ENCODE assay signal across 11 mouse cellular contexts in the genomic region with DNA sequence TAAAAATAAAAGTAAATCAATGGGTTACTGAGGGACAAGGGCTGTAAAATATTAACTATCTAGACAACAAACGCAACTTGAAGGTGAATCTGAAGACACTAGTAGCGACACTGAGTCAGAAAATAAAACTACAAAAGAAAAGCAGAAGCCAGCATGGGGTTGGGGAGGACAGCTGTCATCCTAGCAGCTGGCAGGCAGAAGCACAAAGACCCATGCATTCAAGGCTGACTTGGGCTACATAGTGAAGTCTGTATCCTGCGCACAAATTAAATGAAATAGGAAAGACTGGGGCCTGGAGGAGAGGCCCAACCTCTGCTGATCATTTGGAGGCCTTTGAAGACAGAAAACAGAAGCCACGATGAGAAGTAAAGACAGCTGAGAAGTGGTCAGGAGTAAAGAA.
A peak's percentile ranks its signal among the peaks of the same experiment; 100 is the strongest.
DNase-seq lines count a peak whose midpoint lies in the region; ATAC-seq and TF ChIP-seq lines count a peak whose summit lies in the region.
"Had no signal": no experiment of that assay in that cellular context is flagged by ENCODE, and none has a peak within 500 bp of the region (broad histone marks: within the 10 kb centered on the region; RNA-seq: fewer than 3 reads in every experiment).

No protein-coding gene starts in this region.

- H3K9ac ChIP-seq in MEL (ENCODE audit: control insufficient read depth, low read depth, low read length, poor library complexity, severe bottlenecking), result no peak overlapping the region
- H3K9ac ChIP-seq in hindbrain, embryonic 14.5 days, result no peak overlapping the region
- H3K9ac ChIP-seq in midbrain, embryonic 14.5 days (replicated peaks; ENCODE audit: low read length), result no peak overlapping the region
- H3K9ac ChIP-seq: embryonic facial prominence, embryonic 15.5 days; liver, embryonic 15.5 days had no signal

- H3K27ac ChIP-seq in MEL (ENCODE audit: control insufficient read depth, low read depth, low read length), result peak overlapping the region; percentile 12; the same call in 1 of the 2 replicates
- peak overlapping the region; percentile 10 for H3K27ac ChIP-seq in hindbrain, embryonic 14.5 days
- 0 out of 2 replicates have a peak overlapping the region, but pooled peaks have one; percentile 9 for H3K27ac ChIP-seq in midbrain, embryonic 14.5 days (replicated peaks; ENCODE audit: low read depth, low read length)
- H3K27ac ChIP-seq: liver, embryonic 15.5 days had no signal

- TF ChIP-seq POLR2A in MEL (IDR thresholded peaks at IDR 0.05; ENCODE audit: control insufficient read depth in 1 of 2, insufficient read depth in 1 of 2, low read depth in 1 of 2, low read length in 2 of 2, poor library complexity in 1 of 2), result no peak
- no peak for TF ChIP-seq POLR2A in brain, embryonic 14.5 days (IDR thresholded peaks at IDR 0.05; ENCODE audit: borderline replicate concordance, extremely low read depth, insufficient read depth, insufficient read length, poor library complexity, severe bottlenecking)

- TF ChIP-seq CTCF in MEL (IDR thresholded peaks at IDR 0.05 in 2 of 3, conservative IDR thresholded peaks at IDR 0.05 in 1 of 3; ENCODE audit: control insufficient read depth in 1 of 3, insufficient read depth in 1 of 3, low read depth in 2 of 3, low read length in 3 of 3, poor library complexity in 1 of 3, severe bottlenecking in 1 of 3), result no peak
- no peak for TF ChIP-seq CTCF in brain, embryonic 14.5 days (IDR thresholded peaks at IDR 0.05; ENCODE audit: borderline replicate concordance, extremely low read depth, insufficient read depth, insufficient read length)

- TF ChIP-seq EP300 in MEL (IDR thresholded peaks at IDR 0.05; ENCODE audit: low read depth in 1 of 2, low read length in 2 of 2), result no peak

- peaks cover 1% of the 10 kb centered on the region; the same call in 1 of the 2 replicates for H3K79me2 ChIP-seq in MEL (ENCODE audit: control insufficient read depth, insufficient read depth, low read length, poor library complexity)

- no peak overlapping the region for H3K4me2 ChIP-seq in hindbrain, embryonic 14.5 days (replicated peaks)
- no peak overlapping the region for H3K4me2 ChIP-seq in midbrain, embryonic 14.5 days (ENCODE audit: low read length)
- H3K4me2 ChIP-seq: embryonic facial prominence, embryonic 15.5 days; liver, embryonic 15.5 days had no signal

- peak; percentile 51; the same call in 1 of the 2 replicates for ATAC-seq in hindbrain, embryonic 14.5 days (ENCODE audit: low FRiP score)
- no peak for ATAC-seq in midbrain, embryonic 14.5 days (ENCODE audit: low FRiP score, low TSS enrichment)

- peak; percentile 51 for DNase-seq in MEL (ENCODE audit: low read depth, low spot score)
- DNase-seq in brain, embryonic 14.5 days (ENCODE audit: low read depth), result peak; percentile 66
- no peak for DNase-seq in hindbrain, embryonic 14.5 days (ENCODE audit: low spot score)
- peak; percentile 47 for DNase-seq in midbrain, embryonic 14.5 days
- no peak for DNase-seq in kidney, adult 11 months
- DNase-seq in ovary, postnatal 14 days (ENCODE audit: low spot score), result no peak
- no peak for DNase-seq in kidney, postnatal 10 days
- DNase-seq: cerebellum, adult 2 months; kidney, postnatal 4 days had no signal

- H3K27me3 ChIP-seq in MEL (ENCODE audit: control insufficient read depth in 1 of 2, insufficient read depth in 2 of 2, low read length in 2 of 2), result no peaks in the 10 kb centered on the region
- H3K27me3 ChIP-seq in hindbrain, embryonic 14.5 days (ENCODE audit: control insufficient read depth, insufficient read depth, low read length), result no peaks in the 10 kb centered on the region
- H3K27me3 ChIP-seq in midbrain, embryonic 14.5 days (ENCODE audit: control insufficient read depth, insufficient read depth, low read length), result no peaks in the 10 kb centered on the region
- H3K27me3 ChIP-seq: embryonic facial prominence, embryonic 15.5 days; liver, embryonic 15.5 days had no signal

- H3K9me3 ChIP-seq in MEL (replicated peaks; ENCODE audit: insufficient read depth, low read length), result no peaks in the 10 kb centered on the region
- H3K9me3 ChIP-seq in hindbrain, embryonic 14.5 days (ENCODE audit: control insufficient read depth, low read length), result no peaks in the 10 kb centered on the region; the same call in 1 of the 2 replicates
- H3K9me3 ChIP-seq in midbrain, embryonic 14.5 days (ENCODE audit: control insufficient read depth, low read length), result no peaks in the 10 kb centered on the region
- H3K9me3 ChIP-seq: embryonic facial prominence, embryonic 15.5 days; liver, embryonic 15.5 days had no signal

- WGBS in hindbrain, embryonic 14.5 days, result 18% methylated on average over 4 of the region's 4 CpGs
- 21% methylated on average over 4 of the region's 4 CpGs for WGBS in midbrain, embryonic 14.5 days

- peaks cover 24 to 29% of the 10 kb centered on the region in 2 experiments for H3K4me1 ChIP-seq in MEL (ENCODE audit: control insufficient read depth in 1 of 2, insufficient read depth in 2 of 2, low read length in 2 of 2)
- H3K4me1 ChIP-seq in hindbrain, embryonic 14.5 days (replicated peaks; ENCODE audit: control insufficient read depth, insufficient read depth, low read length), result peaks cover 10% of the 10 kb centered on the region; the same call in 1 of the 2 replicates
- H3K4me1 ChIP-seq in midbrain, embryonic 14.5 days (ENCODE audit: control insufficient read depth, insufficient read depth, low read length), result peaks cover 28% of the 10 kb centered on the region
- H3K4me1 ChIP-seq: embryonic facial prominence, embryonic 15.5 days had no signal

- no peak for TF ChIP-seq RAD21 in MEL (IDR thresholded peaks at IDR 0.05; ENCODE audit: low read depth, low read length)

- peaks cover 0 to 50% of the 10 kb centered on the region in 2 experiments; a peak in 2 of 4 replicates for H3K36me3 ChIP-seq in MEL (ENCODE audit: control insufficient read depth in 1 of 2, insufficient read depth in 2 of 2, low read length in 2 of 2)
- no peaks in the 10 kb centered on the region for H3K36me3 ChIP-seq in hindbrain, embryonic 14.5 days (replicated peaks; ENCODE audit: control insufficient read depth, insufficient read depth)
- no peaks in the 10 kb centered on the region for H3K36me3 ChIP-seq in midbrain, embryonic 14.5 days (ENCODE audit: control insufficient read depth, insufficient read depth, low read length)
- H3K36me3 ChIP-seq: liver, embryonic 15.5 days had no signal

- H3K4me3 ChIP-seq in MEL (ENCODE audit: control insufficient read depth in 1 of 2, insufficient read depth in 1 of 2, low read depth in 2 of 2, low read length in 2 of 2), result no peak overlapping the region
- no peak overlapping the region for H3K4me3 ChIP-seq in hindbrain, embryonic 14.5 days (replicated peaks; ENCODE audit: low read length)
- no peak overlapping the region for H3K4me3 ChIP-seq in midbrain, embryonic 14.5 days (replicated peaks; ENCODE audit: low read depth, low read length)
- H3K4me3 ChIP-seq: embryonic facial prominence, embryonic 15.5 days; liver, embryonic 15.5 days had no signal

TF ChIP-seq in MEL, 35 proteins besides CTCF, POLR2A, EP300 and RAD21:
- TF ChIP-seq USF1 (IDR thresholded peaks at IDR 0.05; ENCODE audit: low read depth, low read length) (no peak), GATA1 (IDR thresholded peaks at IDR 0.05; ENCODE audit: low read depth, low read length) (no peak), UBTF (IDR thresholded peaks at IDR 0.05; ENCODE audit: borderline replicate concordance, insufficient read depth, low read depth, low read length) (no peak), ETS1 (IDR thresholded peaks at IDR 0.05; ENCODE audit: low read depth, low read length) (no peak), RCOR1 (IDR thresholded peaks at IDR 0.05; ENCODE audit: low read depth, low read length) (no peak), E2F4 (IDR thresholded peaks at IDR 0.05; ENCODE audit: borderline replicate concordance, low read depth, low read length) (no peak), BHLHE40 (IDR thresholded peaks at IDR 0.05; ENCODE audit: borderline replicate concordance, low read depth, low read length) (no peak), MAX (IDR thresholded peaks at IDR 0.05; ENCODE audit: low read length) (no peak), ZMIZ1 (IDR thresholded peaks at IDR 0.05; ENCODE audit: low read depth, low read length) (no peak), POLR2AphosphoS2 (IDR thresholded peaks at IDR 0.05; ENCODE audit: low read length) (no peak), SIN3A (IDR thresholded peaks at IDR 0.05; ENCODE audit: low read length) (no peak), CHD2 (IDR thresholded peaks at IDR 0.05; ENCODE audit: low read length) (no peak), GABPA (IDR thresholded peaks at IDR 0.05; ENCODE audit: low read depth, low read length) (no peak), MYC (IDR thresholded peaks at IDR 0.05; ENCODE audit: low read depth, low read length) (no peak), MXI1 (IDR thresholded peaks at IDR 0.05; ENCODE audit: low read depth, low read length) (no peak), SMC3 (IDR thresholded peaks at IDR 0.05; ENCODE audit: low read depth, low read length) (no peak), MYB (IDR thresholded peaks at IDR 0.05; ENCODE audit: low read depth, low read length) (no peak), MAFK (IDR thresholded peaks at IDR 0.05; ENCODE audit: borderline replicate concordance, low read depth, low read length) (no peak), MAZ (IDR thresholded peaks at IDR 0.05; ENCODE audit: low read depth, low read length) (no peak), TAL1 (IDR thresholded peaks at IDR 0.05; ENCODE audit: low read length) (no peak)

Comparison
In these comparisons a context has a peak if more than half of its experiments do, and no peak if none do; other contexts are left out.
1. DNase-seq: peak in MEL (single experiment), brain, embryonic 14.5 days (single experiment) and midbrain, embryonic 14.5 days (single experiment); none in hindbrain, embryonic 14.5 days (single experiment), kidney, adult 11 months (single experiment), ovary, postnatal 14 days (single experiment) and kidney, postnatal 10 days (single experiment).
2. Peak in every context shown above with its lines, with median percentiles within 50 percentile points of each other: H3K27ac ChIP-seq.